Mouse (Mus musculus) heart, postnatal 0 days (tissue): ENCODE measurements around the gene Rilp. TPM values are rescaled to one million over a fixed set of nuclear protein-coding genes. Genes with fewer than 3 reads are reported as not detected.

Experiments
- ATAC-seq: fragments of 200-750 bp; cut with Nextera tagmentation; 2 replicates; pipeline ENCODE4 v1.8.0; 2017; ENCODE audit warnings: low read depth, moderate number of reproducible peaks, moderate library complexity; ENCODE audit not compliant: insufficient read depth
- DNase-seq: peaks from one replicate; pipeline ENCODE4 v3.0.0-alpha.2; 2016; ENCODE audit warnings: low spot score
- H3K27ac ChIP-seq: fragments of 300-500 bp; sonication (generic); 2 replicates; pipeline ENCODE4 v1.5.1; 2014; ENCODE audit warnings: low read depth, mild to moderate bottlenecking
- H3K27me3 ChIP-seq: fragments of 300-500 bp; sonication (generic); 2 replicates; pipeline ENCODE4 v1.6.1; 2014; ENCODE audit warnings: low read length, mixed read lengths; ENCODE audit not compliant: control insufficient read depth, insufficient read depth
- H3K36me3 ChIP-seq: fragments of 300-500 bp; sonication (generic); replicated peaks from 2 replicates; pipeline ENCODE4 v1.6.1; 2014; ENCODE audit warnings: low read length, mixed read lengths; ENCODE audit not compliant: control insufficient read depth, insufficient read depth
- H3K4me1 ChIP-seq: fragments of 300-500 bp; sonication (generic); 2 replicates; pipeline ENCODE4 v1.6.1; 2014; ENCODE audit warnings: antibody characterized with exemption; ENCODE audit not compliant: control insufficient read depth, insufficient read depth
- H3K4me2 ChIP-seq: fragments of 300-500 bp; sonication (generic); 2 replicates; pipeline ENCODE4 v1.6.1; 2014; ENCODE audit warnings: low read depth, mild to moderate bottlenecking, low read length, moderate library complexity
- H3K4me3 ChIP-seq: fragments of 300-500 bp; sonication (generic); 2 replicates; pipeline ENCODE4 v1.5.1; 2014; ENCODE audit warnings: low read depth, low read length
- H3K9ac ChIP-seq: fragments of 300-500 bp; sonication (generic); replicated peaks from 2 replicates; pipeline ENCODE4 v1.6.1; 2014; ENCODE audit warnings: low read depth, low read length, mixed read lengths
- H3K9me3 ChIP-seq: fragments of 300-500 bp; sonication (generic); replicated peaks from 2 replicates; pipeline ENCODE4 v1.6.1; 2016; ENCODE audit warnings: low read length; ENCODE audit not compliant: control insufficient read depth
- CTCF ChIP-seq: IDR thresholded peaks from 2 replicates; pipeline ENCODE4 v1.5.1; 2016; ENCODE audit warnings: antibody characterized with exemption, control low read depth, low read depth
- EP300 ChIP-seq: IDR thresholded peaks from 2 replicates; pipeline ENCODE4 v1.6.1; 2016; ENCODE audit warnings: antibody characterized with exemption, low read depth
- WGBS: fragments of 180-500 bp; shearing (Covaris S2); extraction: QIAGEN DNeasy Blood & Tissue Kit; methylation state at CpG from one replicate; pipeline ENCODE4 v1.1.7; 2014; 5-methylcytosine and 5-hydroxymethylcytosine counted together
- polyA plus RNA-seq: library from polyadenylated mRNA; unstranded; fragments of >200 nt; fragmentation: Nextera tagmentation; extraction: Ambion mirVana; gene quantifications from 2 replicates; pipeline ENCODE4 v1.2.1, GENCODE M21; 2015
- total RNA-seq: library from RNA; depleted of rRNA; stranded (reverse); fragments of >200 nt; gene quantifications from 2 replicates; pipeline ENCODE4 v1.2.3, GENCODE M21; 2014; ENCODE audit warnings: low replicate concordance; rRNA removed

Gene Rilp
- 41.5 and 50.8 TPM in 2 replicates for total RNA-seq
- 27.1 and 30.2 TPM in 2 replicates for polyA plus RNA-seq

GRCm38 (mm10) chr11:75509741-75510626 lies at the start of gene Rilp:
Gene Rilp (plus strand): TSS chr11:75510094.
- TF ChIP-seq EP300: peak; percentile 40; the same call in 1 of the 2 replicates
- peak; percentile 4; the same call in 1 of the 2 replicates for TF ChIP-seq CTCF
- Histone ChIP-seq H3K9ac (peak within 1 kb of the TSS; percentile 84), H3K27me3 (no peaks in the 10 kb centered on the region), H3K36me3 (peaks cover 59% of the 10 kb centered on the region), H3K4me3 (peak within 1 kb of the TSS; percentile 68), H3K4me2 (peak within 1 kb of the TSS; percentile 94), H3K9me3 (no peaks in the 10 kb centered on the region), H3K4me1 (peaks cover 12% of the 10 kb centered on the region; the same call in 1 of the 2 replicates), H3K27ac (peak within 1 kb of the TSS; percentile 99)
- WGBS: 2% methylated on average over 43 of the region's 43 CpGs
- DNase-seq: peak; percentile 90
- ATAC-seq: peak; percentile 84

GRCm38 (mm10) chr11:75460103-75460843 lies 49.6 kb upstream of the Rilp start:
- ATAC-seq (peak; percentile 21; the same call in 1 of the 2 replicates), DNase-seq (peak; percentile 98)
- H3K27ac ChIP-seq: peak overlapping the region; percentile 97
- no peaks in the 10 kb centered on the region for H3K9me3 ChIP-seq
- H3K4me3 ChIP-seq: peak overlapping the region; percentile 46
- H3K27me3 ChIP-seq: no peaks in the 10 kb centered on the region
- H3K4me2 ChIP-seq: peak overlapping the region; percentile 86
- peaks cover 19% of the 10 kb centered on the region for H3K36me3 ChIP-seq
- TF ChIP-seq CTCF (no peak), EP300 (no peak; the same call in 1 of the 2 replicates)
- H3K9ac ChIP-seq: peak overlapping the region; percentile 53
- 5% methylated on average over 19 of the region's 19 CpGs for WGBS
- peaks cover 27% of the 10 kb centered on the region for H3K4me1 ChIP-seq

GRCm38 (mm10) chr11:75460844-75461742 lies 48.8 kb upstream of the Rilp start, which contains the start of gene Tlcd2:
Gene Tlcd2 (plus strand): TSS chr11:75461715.
- TF ChIP-seq CTCF (no peak), EP300 (peak; percentile 44)
- Histone ChIP-seq H3K27ac (peak within 1 kb of the TSS; percentile 97), H3K4me3 (peak within 1 kb of the TSS; percentile 87), H3K9me3 (no peaks in the 10 kb centered on the region), H3K27me3 (no peaks in the 10 kb centered on the region), H3K4me2 (peak within 1 kb of the TSS; percentile 86), H3K9ac (peak within 1 kb of the TSS; percentile 93), H3K36me3 (peaks cover 27% of the 10 kb centered on the region), H3K4me1 (peaks cover 27% of the 10 kb centered on the region)
- WGBS: under 1% methylated on average over 46 of the region's 46 CpGs
- peak; percentile 87 for ATAC-seq
- DNase-seq: peak; percentile 100

GRCm38 (mm10) chr11:75461743-75462252 lies 48.1 kb upstream of the Rilp start:
- Histone ChIP-seq H3K4me3 (peak overlapping the region; percentile 87), H3K27me3 (no peaks in the 10 kb centered on the region), H3K9me3 (no peaks in the 10 kb centered on the region), H3K4me1 (peaks cover 27% of the 10 kb centered on the region), H3K4me2 (peak overlapping the region; percentile 65), H3K9ac (peak overlapping the region; percentile 93), H3K36me3 (peaks cover 27% of the 10 kb centered on the region), H3K27ac (peak overlapping the region; percentile 97)
- TF ChIP-seq CTCF (no peak), EP300 (no peak)
- under 1% methylated on average over 30 of the region's 30 CpGs for WGBS
- no peak for DNase-seq
- ATAC-seq: peak; percentile 1
